Mouse (Mus musculus) kidney, embryonic 15.5 days (tissue): Measurements from ENCODE around the gene Podxl2. TPM values are rescaled to one million over a fixed set of nuclear protein-coding genes. Genes with fewer than 3 reads are reported as not detected.

Experiments used
- ATAC-seq: fragments of 200-750 bp; cut with Nextera tagmentation; replicated peaks from 2 replicates; pipeline ENCODE4 v1.8.0; 2017; ENCODE audit warnings: moderate TSS enrichment; ENCODE audit not compliant: low FRiP score
- H3K27ac ChIP-seq: fragments of 300-500 bp; sonication (generic); 2 replicates; pipeline ENCODE4 v1.5.1; 2015; ENCODE audit warnings: mild to moderate bottlenecking, inconsistent platforms
- H3K27me3 ChIP-seq: fragments of 300-500 bp; sonication (generic); 2 replicates; pipeline ENCODE4 v1.6.1; 2015; ENCODE audit warnings: inconsistent platforms
- H3K36me3 ChIP-seq: fragments of 300-500 bp; sonication (generic); 2 replicates; pipeline ENCODE4 v1.6.1; 2015; ENCODE audit warnings: inconsistent platforms
- H3K4me1 ChIP-seq: fragments of 300-500 bp; sonication (generic); 2 replicates; pipeline ENCODE4 v1.6.1; 2015; ENCODE audit warnings: inconsistent platforms
- H3K4me2 ChIP-seq: fragments of 300-500 bp; sonication (generic); 2 replicates; pipeline ENCODE4 v1.6.1; 2015; ENCODE audit warnings: moderate library complexity, mild to moderate bottlenecking, inconsistent platforms
- H3K4me3 ChIP-seq: fragments of 300-500 bp; sonication (generic); replicated peaks from 2 replicates; pipeline ENCODE4 v1.5.1; 2015; ENCODE audit warnings: mild to moderate bottlenecking, inconsistent platforms
- H3K9ac ChIP-seq: fragments of 300-500 bp; sonication (generic); 2 replicates; pipeline ENCODE4 v1.6.1; 2015; ENCODE audit warnings: mild to moderate bottlenecking, inconsistent platforms
- H3K9me3 ChIP-seq: fragments of 300-500 bp; sonication (generic); replicated peaks from 2 replicates; pipeline ENCODE4 v1.6.1; 2016; ENCODE audit warnings: inconsistent platforms
- WGBS: fragments of 180-500 bp; shearing (Covaris S2); methylation state at CpG from one replicate; pipeline ENCODE4 v1.1.7; 2015; ENCODE audit warnings: mixed read lengths; 5-methylcytosine and 5-hydroxymethylcytosine counted together
- polyA plus RNA-seq: library from polyadenylated mRNA; unstranded; fragments of >200 nt; fragmentation: Nextera tagmentation; extraction: Ambion mirVana; gene quantifications from 2 replicates; pipeline ENCODE4 v1.2.1, GENCODE M21; 2015

Podxl2 gene
- polyA plus RNA-seq, result 43.2 and 55.0 TPM in 2 replicates

GRCm38 (mm10) chr6:88874868-88875508 lies at the start of gene Podxl2:
Podxl2 (minus strand) TSS chr6:88875044.
- H3K27me3 ChIP-seq, result peaks cover 22% of the 10 kb centered on the region
- ATAC-seq, result peak; percentile 72
- 7% methylated on average over 48 of the region's 63 CpGs for WGBS
- peak within 1 kb of the TSS; percentile 99 for H3K4me2 ChIP-seq
- peak within 1 kb of the TSS; percentile 79 for H3K9ac ChIP-seq
- peak within 1 kb of the TSS; percentile 73 for H3K4me3 ChIP-seq
- peaks cover 19% of the 10 kb centered on the region for H3K4me1 ChIP-seq
- H3K9me3 ChIP-seq, result no peaks in the 10 kb centered on the region
- H3K27ac ChIP-seq, result no peak within 1 kb of the TSS
- H3K36me3 ChIP-seq, result no peaks in the 10 kb centered on the region

- H3K36me3 ChIP-seq, result no peaks in the 10 kb centered on the region
- ATAC-seq, result no peak
- H3K9me3 ChIP-seq, result no peaks in the 10 kb centered on the region
- no peaks in the 10 kb centered on the region; the same call in 1 of the 2 replicates for H3K4me1 ChIP-seq
- no peak overlapping the region for H3K4me2 ChIP-seq
- no peaks in the 10 kb centered on the region for H3K27me3 ChIP-seq
- H3K27ac ChIP-seq, result no peak overlapping the region
- no peak overlapping the region for H3K4me3 ChIP-seq
- whole genome bisulfite sequencing, result 85% methylated on average over 8 of the region's 8 CpGs
- no peak overlapping the region for H3K9ac ChIP-seq
Measured at GRCm38 (mm10) chr6:88918802-88919201, 44.0 kb upstream of the Podxl2 start.

- ATAC-seq, result no peak
Measured at GRCm38 (mm10) chr6:88916153-88916552, 41.3 kb upstream of the Podxl2 start.

GRCm38 (mm10) chr6:88915510-88915909 lies 40.7 kb upstream of the Podxl2 start:
- no peaks in the 10 kb centered on the region for H3K9me3 ChIP-seq
- no peak overlapping the region for H3K9ac ChIP-seq
- H3K36me3 ChIP-seq, result peaks cover 23% of the 10 kb centered on the region
- H3K4me2 ChIP-seq, result no peak overlapping the region
- no peak overlapping the region for H3K4me3 ChIP-seq
- H3K4me1 ChIP-seq, result no peaks in the 10 kb centered on the region
- ATAC-seq, result peak; percentile 74; the same call in 1 of the 2 replicates
- WGBS, result 86% methylated on average over 4 of the region's 4 CpGs
- no peak overlapping the region for H3K27ac ChIP-seq
- no peaks in the 10 kb centered on the region for H3K27me3 ChIP-seq

More at GRCm38 (mm10) chr6:88916153-88916552, 41.3 kb upstream of the Podxl2 start:
- H3K9me3 ChIP-seq, result no peaks in the 10 kb centered on the region
- no peak overlapping the region for H3K9ac ChIP-seq
- no peaks in the 10 kb centered on the region for H3K4me1 ChIP-seq
- H3K27me3 ChIP-seq, result no peaks in the 10 kb centered on the region
- no peak overlapping the region for H3K4me3 ChIP-seq
- peaks cover 17% of the 10 kb centered on the region for H3K36me3 ChIP-seq
- no peak overlapping the region for H3K4me2 ChIP-seq
- WGBS, result 48% methylated on average over 1 of the region's 1 CpGs
- no peak overlapping the region for H3K27ac ChIP-seq

- Histone ChIP-seq H3K36me3 (peaks cover 30% of the 10 kb centered on the region), H3K4me2 (no peak overlapping the region), H3K9me3 (no peaks in the 10 kb centered on the region), H3K4me3 (no peak overlapping the region), H3K27me3 (no peaks in the 10 kb centered on the region), H3K9ac (no peak overlapping the region), H3K27ac (no peak overlapping the region), H3K4me1 (no peaks in the 10 kb centered on the region)
- ATAC-seq, result no peak
- 60% methylated on average over 5 of the region's 5 CpGs for WGBS
Measured at GRCm38 (mm10) chr6:88914799-88915198, 40.0 kb upstream of the Podxl2 start.

- Histone ChIP-seq H3K4me2 (no peak overlapping the region), H3K9ac (no peak overlapping the region), H3K4me1 (no peaks in the 10 kb centered on the region), H3K9me3 (no peaks in the 10 kb centered on the region), H3K27ac (no peak overlapping the region), H3K4me3 (no peak overlapping the region), H3K27me3 (no peaks in the 10 kb centered on the region), H3K36me3 (peaks cover 43% of the 10 kb centered on the region)
- no peak for ATAC-seq
Measured at GRCm38 (mm10) chr6:88913440-88913839, 38.6 kb upstream of the Podxl2 start.

GRCm38 (mm10) chr6:88913022-88913421 lies 38.2 kb upstream of the Podxl2 start:
- Histone ChIP-seq H3K27ac (no peak overlapping the region), H3K4me2 (no peak overlapping the region), H3K4me1 (no peaks in the 10 kb centered on the region), H3K9ac (no peak overlapping the region), H3K9me3 (no peaks in the 10 kb centered on the region), H3K4me3 (no peak overlapping the region), H3K27me3 (no peaks in the 10 kb centered on the region), H3K36me3 (peaks cover 47% of the 10 kb centered on the region)
- 89% methylated on average over 4 of the region's 4 CpGs for WGBS
- ATAC-seq, result no peak

GRCm38 (mm10) chr6:88909151-88909550 lies 34.3 kb upstream of the Podxl2 start:
- 85% methylated on average over 6 of the region's 6 CpGs for WGBS
- H3K4me2 ChIP-seq, result no peak overlapping the region
- peaks cover 28% of the 10 kb centered on the region for H3K4me1 ChIP-seq
- H3K4me3 ChIP-seq, result no peak overlapping the region
- H3K27me3 ChIP-seq, result no peaks in the 10 kb centered on the region
- no peak for ATAC-seq
- H3K36me3 ChIP-seq, result peaks cover 56% of the 10 kb centered on the region
- no peak overlapping the region for H3K9ac ChIP-seq
- H3K9me3 ChIP-seq, result no peaks in the 10 kb centered on the region
- no peak overlapping the region for H3K27ac ChIP-seq

- H3K36me3 ChIP-seq, result peaks cover 42% of the 10 kb centered on the region
- peak overlapping the region; percentile 38 for H3K4me2 ChIP-seq
- H3K4me1 ChIP-seq, result peaks cover 46% of the 10 kb centered on the region
- no peak overlapping the region for H3K9ac ChIP-seq
- H3K27me3 ChIP-seq, result no peaks in the 10 kb centered on the region
- H3K27ac ChIP-seq, result 0 out of 2 replicates have a peak overlapping the region, but pooled peaks have one; percentile 5
- no peaks in the 10 kb centered on the region for H3K9me3 ChIP-seq
- no peak for ATAC-seq
- 14% methylated on average over 16 of the region's 16 CpGs for WGBS
- no peak overlapping the region for H3K4me3 ChIP-seq
Measured at GRCm38 (mm10) chr6:88906369-88907108, 31.7 kb upstream of the Podxl2 start.

GRCm38 (mm10) chr6:88905042-88905441 lies 30.2 kb upstream of the Podxl2 start:
- 72% methylated on average over 7 of the region's 7 CpGs for WGBS

GRCm38 (mm10) chr6:88904456-88904974 lies 29.7 kb upstream of the Podxl2 start:
- Histone ChIP-seq H3K36me3 (peaks cover 23% of the 10 kb centered on the region), H3K9me3 (no peaks in the 10 kb centered on the region), H3K4me2 (no peak overlapping the region), H3K27ac (no peak overlapping the region; the same call in 1 of the 2 replicates), H3K27me3 (no peaks in the 10 kb centered on the region), H3K4me3 (no peak overlapping the region), H3K4me1 (peaks cover 54% of the 10 kb centered on the region), H3K9ac (no peak overlapping the region)
- WGBS, result 79% methylated on average over 4 of the region's 4 CpGs
- no peak for ATAC-seq

More at GRCm38 (mm10) chr6:88905042-88905441, 30.2 kb upstream of the Podxl2 start:
- Histone ChIP-seq H3K4me1 (peaks cover 54% of the 10 kb centered on the region), H3K9ac (no peak overlapping the region), H3K4me3 (no peak overlapping the region), H3K27me3 (no peaks in the 10 kb centered on the region), H3K27ac (no peak overlapping the region), H3K4me2 (no peak overlapping the region), H3K9me3 (no peaks in the 10 kb centered on the region), H3K36me3 (peaks cover 29% of the 10 kb centered on the region)
- no peak for ATAC-seq

- no peak for ATAC-seq
- Histone ChIP-seq H3K27me3 (no peaks in the 10 kb centered on the region), H3K9ac (peak overlapping the region; percentile 89), H3K27ac (no peak overlapping the region), H3K4me2 (peak overlapping the region; percentile 90), H3K4me1 (peaks cover 60% of the 10 kb centered on the region), H3K36me3 (peaks cover 15% of the 10 kb centered on the region), H3K9me3 (no peaks in the 10 kb centered on the region), H3K4me3 (peak overlapping the region; percentile 89)
- WGBS, result 73% methylated on average over 5 of the region's 5 CpGs
Measured at GRCm38 (mm10) chr6:88903708-88904107, 28.9 kb upstream of the Podxl2 start.
